Mouse (Mus musculus) heart, embryonic 11.5 days (tissue): ENCODE measurements at regions not wholly inside any gene's neighbourhood (a gene's known extent, or its start where the extent isn't known, plus 50 kb on each side); places are given as distances from the start of the nearest gene placed in this dataset.

Experiments used
- ATAC-seq: fragments of 200-750 bp; cut with Nextera tagmentation; replicated peaks from 2 replicates; pipeline ENCODE4 v1.8.0; 2017; ENCODE audit warnings: moderate library complexity; ENCODE audit not compliant: insufficient number of reproducible peaks, low FRiP score, low TSS enrichment
- H3K27ac ChIP-seq: fragments of 300-500 bp; sonication (generic); 2 replicates; pipeline ENCODE4 v1.5.1; 2014; ENCODE audit warnings: mild to moderate bottlenecking, low read depth, low read length
- H3K27me3 ChIP-seq: fragments of 300-500 bp; sonication (generic); 2 replicates; pipeline ENCODE4 v1.6.1; 2014; ENCODE audit warnings: mild to moderate bottlenecking, low read length, mixed read lengths; ENCODE audit not compliant: control insufficient read depth, insufficient read depth
- H3K36me3 ChIP-seq: fragments of 300-500 bp; sonication (generic); 2 replicates; pipeline ENCODE4 v1.6.1; 2014; ENCODE audit warnings: mild to moderate bottlenecking, low read length, moderate library complexity, mixed read lengths; ENCODE audit not compliant: control insufficient read depth, insufficient read depth
- H3K4me1 ChIP-seq: fragments of 300-500 bp; sonication (generic); 2 replicates; pipeline ENCODE4 v1.6.1; 2014; ENCODE audit warnings: low read length; ENCODE audit not compliant: control insufficient read depth, insufficient read depth
- H3K4me2 ChIP-seq: fragments of 300-500 bp; sonication (generic); 2 replicates; pipeline ENCODE4 v1.6.1; 2014; ENCODE audit warnings: mild to moderate bottlenecking, moderate library complexity
- H3K4me3 ChIP-seq: fragments of 300-500 bp; sonication (generic); 2 replicates; pipeline ENCODE4 v1.5.1; 2014; ENCODE audit warnings: low read depth, low read length
- H3K9ac ChIP-seq: fragments of 300-500 bp; sonication (generic); 2 replicates; pipeline ENCODE4 v1.6.1; 2014; ENCODE audit warnings: mild to moderate bottlenecking, low read depth, low read length, moderate library complexity
- H3K9me3 ChIP-seq: fragments of 300-500 bp; sonication (generic); replicated peaks from 2 replicates; pipeline ENCODE4 v1.6.1; 2016; ENCODE audit warnings: low read length; ENCODE audit not compliant: control insufficient read depth
- WGBS: fragments of 180-500 bp; shearing (Covaris S2); extraction: QIAGEN DNeasy Blood & Tissue Kit; methylation state at CpG from one replicate; pipeline ENCODE4 v1.1.7; 2014; ENCODE audit not compliant: insufficient replicate concordance; 5-methylcytosine and 5-hydroxymethylcytosine counted together

GRCm38 (mm10) chr13:106699957-106700356 is 236.8 kb downstream of the Ipo11 start:
- no peak overlapping the region for H3K27ac ChIP-seq
- 72% methylated on average over 3 of the region's 3 CpGs for WGBS
- no peak overlapping the region for H3K4me3 ChIP-seq

GRCm38 (mm10) chr13:106691787-106692571 is 244.8 kb downstream of the Ipo11 start:
- no peaks in the 10 kb centered on the region for H3K9me3 ChIP-seq
- no peak overlapping the region for H3K27ac ChIP-seq
- no peaks in the 10 kb centered on the region for H3K27me3 ChIP-seq
- H3K9ac ChIP-seq, result no peak overlapping the region
- H3K4me2 ChIP-seq, result no peak overlapping the region
- WGBS, result 65% methylated on average over 10 of the region's 10 CpGs
- H3K36me3 ChIP-seq, result no peaks in the 10 kb centered on the region
- H3K4me1 ChIP-seq, result no peaks in the 10 kb centered on the region
- no peak for ATAC-seq
- H3K4me3 ChIP-seq, result no peak overlapping the region

More at GRCm38 (mm10) chr13:106699957-106700356, 236.8 kb downstream of the Ipo11 start:
- no peaks in the 10 kb centered on the region for H3K36me3 ChIP-seq
- no peak overlapping the region for H3K9ac ChIP-seq
- H3K9me3 ChIP-seq, result no peaks in the 10 kb centered on the region
- no peak overlapping the region for H3K4me2 ChIP-seq
- no peaks in the 10 kb centered on the region for H3K4me1 ChIP-seq
- no peaks in the 10 kb centered on the region for H3K27me3 ChIP-seq
- no peak for ATAC-seq

- H3K4me3 ChIP-seq, result no peak overlapping the region
- no peak overlapping the region for H3K9ac ChIP-seq
- H3K4me2 ChIP-seq, result no peak overlapping the region
- WGBS, result 70% methylated on average over 3 of the region's 3 CpGs
- no peak overlapping the region for H3K27ac ChIP-seq
- no peaks in the 10 kb centered on the region for H3K36me3 ChIP-seq
- no peaks in the 10 kb centered on the region for H3K9me3 ChIP-seq
- no peak for ATAC-seq
- no peaks in the 10 kb centered on the region for H3K4me1 ChIP-seq
- H3K27me3 ChIP-seq, result no peaks in the 10 kb centered on the region
Observed at GRCm38 (mm10) chr13:106690125-106690524, 246.6 kb downstream of the Ipo11 start.

- WGBS, result 74% methylated on average over 2 of the region's 2 CpGs
- Histone ChIP-seq H3K9me3 (no peaks in the 10 kb centered on the region), H3K4me1 (no peaks in the 10 kb centered on the region), H3K4me2 (no peak overlapping the region), H3K27ac (no peak overlapping the region), H3K4me3 (no peak overlapping the region), H3K36me3 (no peaks in the 10 kb centered on the region), H3K27me3 (no peaks in the 10 kb centered on the region), H3K9ac (no peak overlapping the region)
- ATAC-seq, result no peak
Observed at GRCm38 (mm10) chr13:106689618-106690017, 247.1 kb downstream of the Ipo11 start.

- H3K4me3 ChIP-seq, result no peak overlapping the region
- H3K27ac ChIP-seq, result no peak overlapping the region
- ATAC-seq, result no peak
- no peak overlapping the region for H3K4me2 ChIP-seq
- 82% methylated on average over 8 of the region's 8 CpGs for WGBS
- no peaks in the 10 kb centered on the region for H3K27me3 ChIP-seq
- H3K36me3 ChIP-seq, result no peaks in the 10 kb centered on the region
- no peaks in the 10 kb centered on the region for H3K9me3 ChIP-seq
- H3K4me1 ChIP-seq, result no peaks in the 10 kb centered on the region
- H3K9ac ChIP-seq, result no peak overlapping the region
Observed at GRCm38 (mm10) chr13:106689051-106689450, 247.7 kb downstream of the Ipo11 start.

GRCm38 (mm10) chr13:106669665-106670064 is 267.1 kb downstream of the Ipo11 start:
- Histone ChIP-seq H3K27me3 (no peaks in the 10 kb centered on the region), H3K9me3 (no peaks in the 10 kb centered on the region), H3K4me3 (no peak overlapping the region), H3K27ac (no peak overlapping the region), H3K36me3 (no peaks in the 10 kb centered on the region), H3K9ac (no peak overlapping the region), H3K4me2 (no peak overlapping the region), H3K4me1 (no peaks in the 10 kb centered on the region)
- 73% methylated on average over 5 of the region's 5 CpGs for WGBS
- no peak for ATAC-seq

GRCm38 (mm10) chr13:106662195-106662594 is 274.6 kb downstream of the Ipo11 start:
- H3K4me1 ChIP-seq, result no peaks in the 10 kb centered on the region
- no peak for ATAC-seq
- no peaks in the 10 kb centered on the region for H3K9me3 ChIP-seq
- H3K4me2 ChIP-seq, result no peak overlapping the region
- no peaks in the 10 kb centered on the region for H3K27me3 ChIP-seq
- H3K36me3 ChIP-seq, result no peaks in the 10 kb centered on the region
- H3K27ac ChIP-seq, result no peak overlapping the region
- WGBS, result 59% methylated on average over 1 of the region's 1 CpGs
- no peak overlapping the region for H3K9ac ChIP-seq
- no peak overlapping the region for H3K4me3 ChIP-seq

- Histone ChIP-seq H3K9me3 (no peaks in the 10 kb centered on the region), H3K4me1 (no peaks in the 10 kb centered on the region), H3K36me3 (no peaks in the 10 kb centered on the region), H3K9ac (no peak overlapping the region), H3K27me3 (no peaks in the 10 kb centered on the region), H3K4me2 (no peak overlapping the region), H3K4me3 (no peak overlapping the region), H3K27ac (no peak overlapping the region)
- no peak for ATAC-seq
Observed at GRCm38 (mm10) chr13:106649363-106649762, 287.4 kb downstream of the Ipo11 start.

- 71% methylated on average over 5 of the region's 5 CpGs for WGBS
- Histone ChIP-seq H3K36me3 (no peaks in the 10 kb centered on the region), H3K4me1 (no peaks in the 10 kb centered on the region), H3K27me3 (no peaks in the 10 kb centered on the region), H3K9ac (no peak overlapping the region), H3K9me3 (no peaks in the 10 kb centered on the region), H3K27ac (no peak overlapping the region), H3K4me2 (no peak overlapping the region), H3K4me3 (no peak overlapping the region)
- no peak for ATAC-seq
Observed at GRCm38 (mm10) chr13:106643302-106643975, 293.3 kb downstream of the Ipo11 start.
